ENCODE assay signal across 9 mouse cellular contexts in the genomic region with DNA sequence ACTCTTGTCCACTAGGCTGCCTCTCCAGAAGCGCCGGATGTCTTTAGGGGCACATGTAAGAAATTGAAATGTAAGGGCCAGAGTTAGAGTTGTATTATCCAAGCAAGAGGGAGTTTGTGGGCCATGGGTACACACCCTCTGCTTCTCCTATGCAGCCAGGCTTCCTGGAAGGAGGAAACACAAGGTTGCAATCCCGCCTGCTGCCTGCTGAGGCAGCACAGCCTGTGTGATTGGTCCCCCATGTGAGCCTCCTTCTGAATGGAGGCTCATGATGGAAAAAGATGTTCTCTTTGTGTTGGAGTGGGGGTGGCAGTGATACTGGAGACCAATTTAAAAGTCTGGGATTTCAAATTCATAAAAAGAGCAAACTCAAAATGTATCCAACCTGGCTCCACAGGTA. TPM values are rescaled to one million over a fixed set of nuclear protein-coding genes. Genes with fewer than 3 reads are reported as not detected.
DNase-seq lines count a peak whose midpoint lies in the region; ATAC-seq and TF ChIP-seq lines count a peak whose summit lies in the region.
"Had no signal": no experiment of that assay in that cellular context is flagged by ENCODE, and none has a peak within 500 bp of the region (broad histone marks: within the 10 kb centered on the region; RNA-seq: fewer than 3 reads in every experiment).

No protein-coding gene starts in this region.

- no peak for TF ChIP-seq EP300 in stomach, postnatal 0 days (optimal IDR thresholded peaks at IDR 0.05)

- peak; percentile 64 for TF ChIP-seq CTCF in gastrocnemius, adult 2 months (IDR thresholded peaks at IDR 0.05)
- peak; percentile 67 for TF ChIP-seq CTCF in hindbrain, postnatal 0 days (IDR thresholded peaks at IDR 0.05; ENCODE audit: low read depth)
- TF ChIP-seq CTCF in stomach, postnatal 0 days (IDR thresholded peaks at IDR 0.05; ENCODE audit: low read depth): peak; percentile 76

- H3K9me3 ChIP-seq in hindbrain, postnatal 0 days (ENCODE audit: low read length): no peaks in the 10 kb centered on the region
- no peaks in the 10 kb centered on the region for H3K9me3 ChIP-seq in stomach, postnatal 0 days (ENCODE audit: control insufficient read depth, low read length)
- H3K9me3 ChIP-seq: heart, embryonic 13.5 days had no signal

- no peak overlapping the region for H3K9ac ChIP-seq in hindbrain, postnatal 0 days (replicated peaks; ENCODE audit: low read length)
- no peak overlapping the region for H3K9ac ChIP-seq in stomach, postnatal 0 days (ENCODE audit: low read length)
- H3K9ac ChIP-seq: heart, embryonic 13.5 days had no signal

- peak; percentile 45 for DNase-seq in gastrocnemius, adult 2 months
- no peak for DNase-seq in gastrocnemius, postnatal 25 days
- DNase-seq in right cerebral cortex, postnatal 4 days: peak; percentile 30
- DNase-seq in right cerebral cortex, adult 2 months (ENCODE audit: low spot score in 2 of 2): no peak
- DNase-seq in hindbrain, postnatal 0 days (ENCODE audit: low spot score): peak; percentile 32
- DNase-seq in stomach, postnatal 0 days (ENCODE audit: low spot score): peak; percentile 66
- DNase-seq in urinary bladder, postnatal 4 days (ENCODE audit: low spot score in 2 of 2): no peak

- 80% methylated on average over 3 of the region's 3 CpGs for WGBS in hindbrain, postnatal 0 days
- WGBS in stomach, postnatal 0 days: 84% methylated on average over 3 of the region's 3 CpGs

- no peak overlapping the region for H3K4me3 ChIP-seq in gastrocnemius, adult 2 months
- no peak overlapping the region for H3K4me3 ChIP-seq in hindbrain, postnatal 0 days (ENCODE audit: low read length)
- no peak overlapping the region for H3K4me3 ChIP-seq in stomach, postnatal 0 days (ENCODE audit: low read depth, low read length)
- H3K4me3 ChIP-seq: heart, embryonic 13.5 days had no signal

- no peak overlapping the region for H3K27ac ChIP-seq in gastrocnemius, adult 2 months
- no peak overlapping the region for H3K27ac ChIP-seq in hindbrain, postnatal 0 days
- H3K27ac ChIP-seq in stomach, postnatal 0 days (replicated peaks): no peak overlapping the region
- H3K27ac ChIP-seq: heart, embryonic 13.5 days had no signal

- H3K27me3 ChIP-seq in hindbrain, postnatal 0 days (ENCODE audit: insufficient read depth, low read length): no peaks in the 10 kb centered on the region
- H3K27me3 ChIP-seq in stomach, postnatal 0 days (ENCODE audit: control insufficient read depth, insufficient read depth, low read length): no peaks in the 10 kb centered on the region
- H3K27me3 ChIP-seq: heart, embryonic 13.5 days had no signal

- no peak overlapping the region for H3K4me2 ChIP-seq in hindbrain, postnatal 0 days (ENCODE audit: low read depth, low read length)
- H3K4me2 ChIP-seq in stomach, postnatal 0 days (replicated peaks; ENCODE audit: low read depth): no peak overlapping the region
- H3K4me2 ChIP-seq: heart, embryonic 13.5 days had no signal

- H3K4me1 ChIP-seq in hindbrain, postnatal 0 days (ENCODE audit: insufficient read depth, low read length): no peaks in the 10 kb centered on the region
- no peaks in the 10 kb centered on the region for H3K4me1 ChIP-seq in stomach, postnatal 0 days (replicated peaks; ENCODE audit: control insufficient read depth, insufficient read depth)

- ATAC-seq in hindbrain, postnatal 0 days: no peak; the same call in 1 of the 2 replicates
- peak; percentile 76 for ATAC-seq in stomach, postnatal 0 days (ENCODE audit: low FRiP score, low TSS enrichment)
- no peak for ATAC-seq in megakaryocyte, adult 5-6 weeks (ENCODE audit: poor library complexity, severe bottlenecking)

- intact Hi-C loops in gastrocnemius, adult 2 months (cut with DNase I): no loop called here

- no peaks in the 10 kb centered on the region for H3K36me3 ChIP-seq in hindbrain, postnatal 0 days (ENCODE audit: insufficient read depth, low read length)
- H3K36me3 ChIP-seq in stomach, postnatal 0 days (ENCODE audit: control insufficient read depth, insufficient read depth, low read length): no peaks in the 10 kb centered on the region
- H3K36me3 ChIP-seq: heart, embryonic 13.5 days had no signal

RNA-seq across cellular contexts. Expression of a gene that starts 22.0 kb away (rescaled TPM):
- total RNA-seq in gastrocnemius, adult 2 months (2021): 10 to 100 TPM; 20.8 to 52.2 TPM
- 10 to 100 TPM; 18.2 to 21.4 TPM for total RNA-seq in gastrocnemius, postnatal 25 days (2021)
- 2.9 and 8.2 TPM in 2 replicates for total RNA-seq in hindbrain, postnatal 0 days (2014; rRNA removed)
- 9.7 and 10.1 TPM in 2 replicates for polyA plus RNA-seq in hindbrain, postnatal 0 days (2015; fragmentation: Nextera tagmentation; extraction: Ambion mirVana)
- 78.5 and 84.9 TPM in 2 replicates for polyA plus RNA-seq in stomach, postnatal 0 days (2015; fragmentation: Nextera tagmentation; extraction: Ambion mirVana)
- not detected in 2 replicates for total RNA-seq in megakaryocyte, adult 5-6 weeks (2015)
- total RNA-seq in megakaryocyte, adult 5-6 weeks (2017): 0.08 and 0.15 TPM in 2 replicates

RNA-seq across cellular contexts. Expression of a gene that starts 51.8 kb away (rescaled TPM):
- 10 to 100 TPM; 12.3 to 12.8 TPM for total RNA-seq in gastrocnemius, adult 2 months (2021)
- total RNA-seq in gastrocnemius, postnatal 25 days (2021): 1 to 10 TPM; 8.2 to 9.7 TPM
- total RNA-seq in hindbrain, postnatal 0 days (2014; rRNA removed): 5.8 and 9.3 TPM in 2 replicates
- 34.9 and 36.9 TPM in 2 replicates for polyA plus RNA-seq in hindbrain, postnatal 0 days (2015; fragmentation: Nextera tagmentation; extraction: Ambion mirVana)
- 16.8 and 17.5 TPM in 2 replicates for polyA plus RNA-seq in stomach, postnatal 0 days (2015; fragmentation: Nextera tagmentation; extraction: Ambion mirVana)
- total RNA-seq in megakaryocyte, adult 5-6 weeks (2015): 14.0 and 20.3 TPM in 2 replicates
- 11.4 and 13.8 TPM in 2 replicates for total RNA-seq in megakaryocyte, adult 5-6 weeks (2017)

Comparison
In these comparisons a context has a peak if more than half of its experiments do, and no peak if none do; other contexts are left out.
1. DNase-seq: peak in gastrocnemius, adult 2 months (single experiment), right cerebral cortex, postnatal 4 days (single experiment), hindbrain, postnatal 0 days (single experiment) and stomach, postnatal 0 days (single experiment); none in gastrocnemius, postnatal 25 days (single experiment), right cerebral cortex, adult 2 months (0 of 2) and urinary bladder, postnatal 4 days (0 of 2).
2. Peak in every context shown above with its lines, with median percentiles within 50 percentile points of each other: CTCF ChIP-seq.